8 mouse cellular contexts compared by ENCODE assay signal in genomic region chr19:53310348-53310747, GRCm38 (mm10). TPM values are rescaled to one million over a fixed set of nuclear protein-coding genes. Genes with fewer than 3 reads are reported as not detected.
DNase-seq lines count a peak whose midpoint lies in the region; ATAC-seq and TF ChIP-seq lines count a peak whose summit lies in the region.

TSS of gene Mxi1 (plus strand) at chr19:53310518.

- peak within 1 kb of the TSS; percentile 97 for H3K27ac ChIP-seq in hindbrain, embryonic 12.5 days

- H3K36me3 ChIP-seq in hindbrain, embryonic 12.5 days: no peaks in the 10 kb centered on the region

- WGBS in hindbrain, embryonic 12.5 days: under 1% methylated on average over 38 of the region's 38 CpGs

- POLR2A ChIA-PET in Patski (lab: Charles Lee): interaction anchor here (0.7 to 2.2 kb wide), 8 partner anchors 9 to 249 kb away, joined by 3 to 9 read pairs (median 6); no protein-coding TSS in a partner anchor

- in situ Hi-C loops in Patski (cut with MboI; ENCODE audit: low pct_unique_long_range_greater_than_20kb): loop anchor here (5.0 kb wide), 1 partner anchor 63 kb away; no protein-coding TSS in a partner anchor

- H3K4me2 ChIP-seq in hindbrain, embryonic 12.5 days (replicated peaks): peak within 1 kb of the TSS; percentile 89

- H3K4me3 ChIP-seq in hindbrain, embryonic 12.5 days: peak within 1 kb of the TSS; percentile 95

- H3K9ac ChIP-seq in hindbrain, embryonic 12.5 days: peak within 1 kb of the TSS; percentile 80

- H3K9me3 ChIP-seq in hindbrain, embryonic 12.5 days (replicated peaks): no peaks in the 10 kb centered on the region

- H3K27me3 ChIP-seq in Patski: peaks cover 17% of the 10 kb centered on the region
- no peaks in the 10 kb centered on the region for H3K27me3 ChIP-seq in hindbrain, embryonic 12.5 days

- ATAC-seq in Patski: peak; percentile 51
- ATAC-seq in hindbrain, embryonic 12.5 days (ENCODE audit: low FRiP score): peak; percentile 70

- TF ChIP-seq CTCF in Patski (IDR thresholded peaks at IDR 0.05): no peak

- no peak for DNase-seq in Patski (ENCODE audit: low read depth, low spot score)
- peak; percentile 93 to 94 for DNase-seq in cerebellum, postnatal 25 days
- peak; percentile 73 to 74 for DNase-seq in frontal cortex, postnatal 25 days (ENCODE audit: low spot score in 2 of 2)
- DNase-seq in layer of hippocampus, postnatal 14 days (ENCODE audit: low spot score in 2 of 2): peak; percentile 71 to 85
- peak; percentile 85 for DNase-seq in lung, postnatal 10 days
- peak; percentile 41 for DNase-seq in ovary, postnatal 10 days (ENCODE audit: low spot score)
- DNase-seq in thymus, postnatal 10 days (ENCODE audit: low spot score in 2 of 2): peak; percentile 26 to 34

- peaks cover 24% of the 10 kb centered on the region for H3K4me1 ChIP-seq in hindbrain, embryonic 12.5 days

- CTCF ChIA-PET in Patski (lab: Charles Lee): interaction anchor here (1.0 to 1.9 kb wide), 3 partner anchors 14 to 165 kb away, joined by 3 to 7 read pairs (median 4); no protein-coding TSS in a partner anchor

RNA-seq across cellular contexts. Expression of gene Mxi1, which starts in this region (rescaled TPM):
- 92.8 TPM for polyA plus RNA-seq in Patski (2021)
- 76.2 and 78.4 TPM in 2 replicates for polyA plus RNA-seq in hindbrain, embryonic 12.5 days (2016; fragmentation: Nextera tagmentation; extraction: Ambion mirVana)
- 10 to 100 TPM; 61.0 to 67.0 TPM for total RNA-seq in layer of hippocampus, postnatal 14 days (2021)
